Mouse (Mus musculus) cortical plate, adult 2 months (tissue): ENCODE data around the gene Vwce.

Source experiments
- CTCF ChIP-seq: fragments of 200-500 bp; IDR thresholded peaks from 2 replicates; pipeline ENCODE4 v1.5.1; 2011; ENCODE audit warnings: mild to moderate bottlenecking, control low read depth, low read length; ENCODE audit not compliant: insufficient read depth; ENCODE audit errors: extremely low read depth
- POLR2A ChIP-seq: fragments of 200-500 bp; IDR thresholded peaks from 2 replicates; pipeline ENCODE4 v1.6.1; 2011; ENCODE audit warnings: mild to moderate bottlenecking, low read length, control low read depth; ENCODE audit not compliant: insufficient read depth; ENCODE audit errors: extremely low read depth

GRCm38 (mm10) chr19:10589127-10589857 is 44.7 kb upstream of the Vwce start:
- TF ChIP-seq CTCF (no peak), POLR2A (no peak)
